Mouse (Mus musculus): ENCODE data around the gene Inava. TPM values are rescaled to one million over a fixed set of nuclear protein-coding genes. Genes with fewer than 3 reads are reported as not detected.
A peak's percentile ranks its signal among the peaks of the same experiment; 100 is the strongest.

Gene Inava
- total and polyA plus RNA-seq, 3 experiments = 0.34 TPM; not detected in 1

DNA sequence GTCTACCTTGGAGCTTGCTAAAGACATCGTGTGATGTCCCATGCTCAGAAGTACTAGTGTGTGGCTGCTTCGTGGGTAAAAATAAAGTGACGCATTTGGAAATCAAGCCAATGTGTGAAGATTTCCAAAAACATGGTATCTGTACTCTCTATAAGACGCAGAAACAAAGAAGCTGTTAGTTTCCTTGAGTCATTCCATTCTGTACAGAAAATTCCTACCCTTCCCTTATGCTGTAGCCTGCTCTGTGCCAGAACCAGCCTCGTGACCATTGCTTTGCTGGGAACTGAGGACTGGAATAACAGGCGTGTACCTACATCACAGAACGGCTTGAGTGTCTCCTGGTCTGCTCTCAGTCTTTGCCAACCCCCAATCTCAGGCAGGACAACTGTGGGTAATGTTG, 7.7 kb upstream of the Inava start:
- DNase-seq (ENCODE audit: extremely low read depth) = no peak
- no peak overlapping the region for H3K4me3 ChIP-seq (replicated peaks in 1 of 3; ENCODE audit: low read depth in 2 of 3, low read length in 2 of 3, poor library complexity in 1 of 3)
- no peaks in the 10 kb centered on the region for H3K36me3 ChIP-seq (replicated peaks in 1 of 2; ENCODE audit: control insufficient read depth in 1 of 2, insufficient read depth in 1 of 2, low read length in 1 of 2)
- peaks cover 2% of the 10 kb centered on the region for H3K9me3 ChIP-seq (replicated peaks; ENCODE audit: low read length)
- H3K27me3 ChIP-seq (replicated peaks) = no peaks in the 10 kb centered on the region
- no peak overlapping the region for H3K9ac ChIP-seq (ENCODE audit: insufficient read depth, low read depth)
- no peak overlapping the region for H3K4me2 ChIP-seq (ENCODE audit: insufficient read depth, low read depth, poor library complexity, severe bottlenecking)
- TF ChIP-seq MAZ (IDR thresholded peaks at IDR 0.05; ENCODE audit: low read depth, low read length) = no peak
- TF ChIP-seq JUN (IDR thresholded peaks at IDR 0.05; ENCODE audit: insufficient read depth, low read depth, low read length) = no peak
- peaks cover 0 to under 1% of the 10 kb centered on the region in 2 experiments; a peak in 1 of 4 replicates for H3K4me1 ChIP-seq (ENCODE audit: control insufficient read depth in 1 of 2, insufficient read depth in 2 of 2)
- H3K27ac ChIP-seq (ENCODE audit: insufficient read depth, low read depth) = no peak overlapping the region
- in situ Hi-C loops (cut with MboI; ENCODE audit: low pct_ligation_motif_present, low pct_unique_long_range_greater_than_20kb, low sequenced_read_pairs) (no loop called here), dilution Hi-C loops (cut with MboI; ENCODE audit: extremely low pct_ligation_motif_present, extremely low pct_unique_long_range_greater_than_20kb, low sequenced_read_pairs) (no loop called here)
- H3K79me2 ChIP-seq (replicated peaks; ENCODE audit: control insufficient read depth, extremely low read depth, insufficient read depth, poor library complexity, severe bottlenecking) = no peaks in the 10 kb centered on the region

DNA sequence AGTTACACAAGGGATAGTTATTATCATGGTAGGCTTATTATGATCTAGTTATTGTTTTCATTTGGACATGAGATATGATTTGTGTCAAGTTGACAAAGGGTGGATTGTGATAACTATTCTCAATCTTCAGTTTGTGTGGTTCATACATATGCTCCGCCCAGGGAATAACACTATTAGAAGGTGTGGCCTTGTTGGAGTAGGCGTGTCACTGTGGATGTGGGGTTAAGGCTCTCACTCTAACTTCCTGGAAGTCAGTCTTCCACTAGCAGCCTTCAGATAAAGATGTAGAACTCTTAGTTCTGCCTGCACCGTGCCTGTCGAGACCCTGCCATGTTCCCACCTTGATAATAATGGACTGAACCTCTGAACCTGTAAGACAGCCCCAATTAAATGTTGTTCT, 4.4 kb upstream of the Inava start:
- TF ChIP-seq PAX5 (IDR thresholded peaks at IDR 0.05; ENCODE audit: low read length) (no peak), MAZ (IDR thresholded peaks at IDR 0.05; ENCODE audit: low read depth, low read length) (no peak), NELFE (IDR thresholded peaks at IDR 0.05; ENCODE audit: low read depth, low read length) (no peak), EP300 (IDR thresholded peaks at IDR 0.05; ENCODE audit: low read length) (no peak), UBTF (IDR thresholded peaks at IDR 0.05; ENCODE audit: low read depth, low read length) (no peak), GABPA (IDR thresholded peaks at IDR 0.05; ENCODE audit: insufficient replicate concordance, low read depth, low read length) (no peak)

DNA sequence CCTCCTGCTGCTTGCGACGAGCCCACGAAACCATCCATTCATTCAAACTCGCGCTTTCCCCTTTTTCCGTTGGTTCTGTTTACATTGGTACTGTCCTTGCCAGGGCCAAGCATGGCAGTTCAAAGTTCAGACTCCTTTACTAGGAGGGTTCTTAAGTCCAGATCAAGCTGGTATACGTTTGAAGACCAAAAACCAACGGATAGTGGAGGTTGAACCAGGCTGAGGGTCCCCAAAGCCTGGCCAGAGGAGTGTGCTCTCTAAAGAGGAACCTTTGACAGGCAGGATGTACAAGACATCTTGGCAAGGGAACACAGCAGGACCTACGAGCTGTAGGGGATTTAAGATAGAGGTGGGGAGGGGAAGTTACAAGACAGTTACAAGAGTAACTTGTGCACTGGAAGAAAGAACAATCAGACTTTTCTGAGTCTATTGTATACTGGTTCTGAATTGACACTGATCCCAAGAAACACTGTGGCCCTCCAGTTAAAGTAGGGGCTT, 580 bp upstream of the Inava start:
- Histone ChIP-seq H3K27ac (ENCODE audit: insufficient read depth, low read depth) (no peak overlapping the region), H3K4me2 (ENCODE audit: insufficient read depth, low read depth, poor library complexity, severe bottlenecking) (peak overlapping the region; percentile 80), H3K27me3 (replicated peaks) (peaks cover 22% of the 10 kb centered on the region), H3K36me3 (replicated peaks in 1 of 2; ENCODE audit: control insufficient read depth in 1 of 2, insufficient read depth in 1 of 2, low read length in 1 of 2) (no peaks in the 10 kb centered on the region), H3K79me2 (replicated peaks; ENCODE audit: control insufficient read depth, extremely low read depth, insufficient read depth, poor library complexity, severe bottlenecking) (no peaks in the 10 kb centered on the region), H3K4me1 (ENCODE audit: control insufficient read depth in 1 of 2, insufficient read depth in 2 of 2) (peaks cover 6 to 13% of the 10 kb centered on the region in 2 experiments; a peak in 2 of 4 replicates), H3K4me3 (replicated peaks in 1 of 3; ENCODE audit: low read depth in 2 of 3, low read length in 2 of 3, poor library complexity in 1 of 3) (peak overlapping the region in 2 of 3 experiments; percentile 48 to 63), H3K9ac (ENCODE audit: insufficient read depth, low read depth) (no peak overlapping the region), H3K9me3 (replicated peaks; ENCODE audit: low read length) (no peaks in the 10 kb centered on the region)
- in situ Hi-C loops (cut with MboI; ENCODE audit: low pct_ligation_motif_present, low pct_unique_long_range_greater_than_20kb, low sequenced_read_pairs) (no loop called here), dilution Hi-C loops (cut with MboI; ENCODE audit: extremely low pct_ligation_motif_present, extremely low pct_unique_long_range_greater_than_20kb, low sequenced_read_pairs) (no loop called here)
- peak in 1 of 2 experiments; percentile 57; a peak in 1 of 4 replicates for TF ChIP-seq CTCF (conservative IDR thresholded peaks at IDR 0.05 in 1 of 2, IDR thresholded peaks at IDR 0.05 in 1 of 2; ENCODE audit: low read depth in 2 of 2, low read length in 2 of 2)
- TF ChIP-seq NRF1 (IDR thresholded peaks at IDR 0.05; ENCODE audit: low read depth, low read length) = no peak
- 0 out of 2 replicates have a peak, but pooled peaks have one; percentile 9 for TF ChIP-seq UBTF (IDR thresholded peaks at IDR 0.05; ENCODE audit: low read depth, low read length)
- TF ChIP-seq RAD21 (IDR thresholded peaks at IDR 0.05; ENCODE audit: low read depth, low read length) = peak; percentile 7; the same call in 1 of the 2 replicates
- DNase-seq (ENCODE audit: extremely low read depth) = no peak

More for the DNA sequence above, 4.4 kb upstream of the Inava start:
- Histone ChIP-seq H3K79me2 (replicated peaks; ENCODE audit: control insufficient read depth, extremely low read depth, insufficient read depth, poor library complexity, severe bottlenecking) (no peaks in the 10 kb centered on the region), H3K9me3 (replicated peaks; ENCODE audit: low read length) (no peaks in the 10 kb centered on the region), H3K4me1 (ENCODE audit: control insufficient read depth in 1 of 2, insufficient read depth in 2 of 2) (peaks cover 0 to 9% of the 10 kb centered on the region in 2 experiments; a peak in 1 of 4 replicates), H3K27me3 (replicated peaks) (peaks cover 9% of the 10 kb centered on the region), H3K4me3 (replicated peaks in 1 of 3; ENCODE audit: low read depth in 2 of 3, low read length in 2 of 3, poor library complexity in 1 of 3) (no peak overlapping the region), H3K27ac (ENCODE audit: insufficient read depth, low read depth) (no peak overlapping the region), H3K36me3 (replicated peaks in 1 of 2; ENCODE audit: control insufficient read depth in 1 of 2, insufficient read depth in 1 of 2, low read length in 1 of 2) (no peaks in the 10 kb centered on the region), H3K4me2 (ENCODE audit: insufficient read depth, low read depth, poor library complexity, severe bottlenecking) (no peak overlapping the region), H3K9ac (ENCODE audit: insufficient read depth, low read depth) (no peak overlapping the region)
- in situ Hi-C loops (cut with MboI; ENCODE audit: low pct_ligation_motif_present, low pct_unique_long_range_greater_than_20kb, low sequenced_read_pairs) (no loop called here), dilution Hi-C loops (cut with MboI; ENCODE audit: extremely low pct_ligation_motif_present, extremely low pct_unique_long_range_greater_than_20kb, low sequenced_read_pairs) (no loop called here)
- no peak for DNase-seq (ENCODE audit: extremely low read depth)
